Mouse (Mus musculus) forebrain, embryonic 16.5 days (tissue): ENCODE measurements at regions not wholly inside any gene's neighbourhood (a gene's known extent, or its start where the extent isn't known, plus 50 kb on each side); places are given as distances from the start of the nearest gene placed in this dataset.
"Not testable (repeated sequence)": the region's sequence is repeated elsewhere in the genome, so short reads cannot be mapped to it uniquely, and the experiment has no call there.

Experiments used
- ATAC-seq: fragments of 200-750 bp; cut with Nextera tagmentation; 2 replicates; pipeline ENCODE4 v1.8.0; 2017; ENCODE audit warnings: mild to moderate bottlenecking, moderate library complexity
- H3K27ac ChIP-seq: fragments of 300-500 bp; sonication (generic); 2 replicates; pipeline ENCODE4 v1.5.1; 2014; ENCODE audit warnings: low read length, control low read depth
- H3K27me3 ChIP-seq: fragments of 300-500 bp; sonication (generic); replicated peaks from 2 replicates; pipeline ENCODE4 v1.6.1; 2014; ENCODE audit warnings: low read length; ENCODE audit not compliant: control insufficient read depth, insufficient read depth
- H3K36me3 ChIP-seq: fragments of 300-500 bp; sonication (generic); 2 replicates; pipeline ENCODE4 v1.6.1; 2014; ENCODE audit not compliant: control insufficient read depth, insufficient read depth
- H3K4me1 ChIP-seq: fragments of 300-500 bp; sonication (generic); replicated peaks from 2 replicates; pipeline ENCODE4 v1.6.1; 2014; ENCODE audit warnings: low read length; ENCODE audit not compliant: control insufficient read depth, insufficient read depth
- H3K4me2 ChIP-seq: fragments of 300-500 bp; sonication (generic); 2 replicates; pipeline ENCODE4 v1.6.1; 2014; ENCODE audit warnings: mild to moderate bottlenecking, low read length, control low read depth
- H3K4me3 ChIP-seq: fragments of 300-500 bp; sonication (generic); replicated peaks from 2 replicates; pipeline ENCODE4 v1.5.1; 2014; ENCODE audit warnings: mild to moderate bottlenecking, low read length, control low read depth
- H3K9ac ChIP-seq: fragments of 300-500 bp; sonication (generic); replicated peaks from 2 replicates; pipeline ENCODE4 v1.6.1; 2014; ENCODE audit warnings: low read depth, low read length, control low read depth
- H3K9me3 ChIP-seq: fragments of 300-500 bp; sonication (generic); 2 replicates; pipeline ENCODE4 v1.6.1; 2016; ENCODE audit warnings: low read length; ENCODE audit not compliant: control insufficient read depth
- WGBS: fragments of 180-500 bp; shearing (Covaris S2); extraction: QIAGEN DNeasy Blood & Tissue Kit; methylation state at CpG from one replicate; pipeline ENCODE4 v1.1.7; 2014; 5-methylcytosine and 5-hydroxymethylcytosine counted together

DNA sequence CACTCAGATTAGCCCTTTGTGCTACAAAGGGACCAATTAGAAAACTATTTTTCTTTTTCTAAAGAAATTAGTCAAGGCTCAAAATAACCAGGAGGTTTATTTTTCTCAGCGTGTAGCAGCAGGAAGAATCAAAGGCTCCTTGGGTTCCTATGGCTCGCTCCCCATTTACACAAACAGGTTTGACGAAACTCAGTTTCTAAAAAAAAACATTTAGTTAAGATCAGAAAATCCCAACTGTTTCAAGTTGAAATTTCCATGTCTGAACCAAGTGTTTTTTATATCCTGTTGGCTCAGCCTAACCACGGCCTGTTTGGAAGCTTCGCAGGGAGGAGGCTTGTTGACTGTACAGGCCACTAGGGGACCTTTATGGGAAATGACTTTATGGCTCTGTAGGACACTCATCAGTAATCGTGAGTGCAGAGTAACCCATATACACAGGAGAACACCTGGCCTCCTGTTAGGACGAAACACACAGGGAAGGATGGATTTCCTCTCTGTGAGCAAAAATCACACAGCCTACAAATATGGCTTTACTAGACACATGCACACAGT lies 215.6 kb upstream of the Sesn3 start:
- Histone ChIP-seq H3K36me3 (no peaks in the 10 kb centered on the region), H3K4me3 (no peak overlapping the region), H3K9ac (no peak overlapping the region), H3K4me1 (peaks cover 12% of the 10 kb centered on the region; the same call in 1 of the 2 replicates), H3K27ac (no peak overlapping the region), H3K9me3 (no peaks in the 10 kb centered on the region), H3K4me2 (no peak overlapping the region), H3K27me3 (no peaks in the 10 kb centered on the region)
- peak; percentile 59 for ATAC-seq
- 11% methylated on average over 7 of the region's 7 CpGs for WGBS

DNA sequence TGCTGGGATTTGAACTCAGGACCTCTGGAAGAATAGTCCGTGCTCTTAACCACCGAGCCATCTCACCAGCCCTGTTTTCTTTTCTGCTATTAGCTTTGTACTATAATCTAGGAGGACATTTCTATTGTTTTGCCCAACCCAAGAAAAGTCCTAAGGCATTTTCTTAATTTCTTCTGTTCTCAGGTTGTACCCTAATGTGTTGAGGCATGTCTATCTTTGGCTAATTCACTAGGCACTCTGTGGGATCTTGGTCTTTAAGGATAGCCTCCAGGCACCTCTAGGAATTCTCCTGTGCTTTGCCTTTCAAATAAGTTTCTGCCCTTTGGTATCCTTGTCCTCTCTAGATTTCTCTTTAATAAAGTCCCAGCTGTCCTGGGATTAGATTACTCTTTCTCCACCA lies 214.6 kb upstream of the Sesn3 start:
- 87% methylated on average over 2 of the region's 2 CpGs for WGBS
- Histone ChIP-seq H3K27ac (no peak overlapping the region), H3K9me3 (peaks cover 2% of the 10 kb centered on the region; the same call in 1 of the 2 replicates), H3K27me3 (no peaks in the 10 kb centered on the region), H3K4me3 (no peak overlapping the region), H3K9ac (no peak overlapping the region), H3K36me3 (no peaks in the 10 kb centered on the region), H3K4me1 (peaks cover 12% of the 10 kb centered on the region; the same call in 1 of the 2 replicates), H3K4me2 (no peak overlapping the region)
- no peak for ATAC-seq

DNA sequence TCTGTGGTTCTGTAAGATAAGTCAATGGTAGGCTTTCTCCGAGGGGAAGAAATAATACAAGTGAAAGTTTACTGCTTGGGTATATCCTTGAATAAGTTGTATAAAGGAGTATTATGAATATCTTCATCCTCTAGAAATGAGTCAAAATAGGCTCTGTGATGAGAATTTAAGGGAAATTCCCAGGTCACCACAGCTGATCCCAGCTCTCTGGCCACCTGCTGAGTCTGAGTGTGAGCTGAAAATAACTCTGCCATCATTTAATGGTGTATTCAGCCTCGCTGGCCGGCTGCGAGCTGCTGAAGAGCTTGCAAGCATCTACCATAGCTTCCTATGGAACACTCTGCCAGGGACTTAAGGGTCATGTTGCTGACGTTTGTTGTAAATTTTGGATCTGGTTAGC lies 213.5 kb upstream of the Sesn3 start:
- no peaks in the 10 kb centered on the region for H3K27me3 ChIP-seq
- H3K4me3 ChIP-seq, result no peak overlapping the region
- H3K4me1 ChIP-seq, result peaks cover 12% of the 10 kb centered on the region; the same call in 1 of the 2 replicates
- H3K27ac ChIP-seq, result no peak overlapping the region
- H3K9ac ChIP-seq, result no peak overlapping the region
- no peak overlapping the region for H3K4me2 ChIP-seq
- no peaks in the 10 kb centered on the region for H3K36me3 ChIP-seq
- ATAC-seq, result no peak
- peaks cover 2% of the 10 kb centered on the region; the same call in 1 of the 2 replicates for H3K9me3 ChIP-seq
- 75% methylated on average over 5 of the region's 5 CpGs for WGBS

DNA sequence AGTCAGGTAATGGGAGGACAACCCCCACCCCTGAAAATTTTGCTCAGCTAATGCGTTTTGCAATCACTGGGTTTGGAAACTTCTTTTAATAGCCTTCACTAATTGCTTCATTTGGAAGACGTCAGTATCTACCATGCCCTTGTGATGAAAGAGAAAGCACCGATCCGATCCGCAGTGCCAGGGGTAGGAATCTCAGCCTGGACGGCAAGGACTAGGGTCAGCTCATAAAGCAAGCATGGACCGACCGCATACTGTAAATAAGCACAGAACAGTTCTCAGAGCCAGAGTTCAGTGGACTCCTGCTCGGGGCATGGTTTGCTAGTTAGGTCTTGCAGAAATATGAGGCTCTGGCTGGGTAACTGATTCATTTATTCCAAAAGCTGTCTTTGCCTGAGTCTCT lies 213.0 kb upstream of the Sesn3 start:
- Histone ChIP-seq H3K4me2 (no peak overlapping the region), H3K27me3 (no peaks in the 10 kb centered on the region), H3K9me3 (peaks cover 2% of the 10 kb centered on the region; the same call in 1 of the 2 replicates), H3K4me3 (no peak overlapping the region), H3K4me1 (peaks cover 12% of the 10 kb centered on the region; the same call in 1 of the 2 replicates), H3K27ac (no peak overlapping the region), H3K9ac (no peak overlapping the region), H3K36me3 (no peaks in the 10 kb centered on the region)
- ATAC-seq, result no peak
- WGBS, result 69% methylated on average over 9 of the region's 9 CpGs

DNA sequence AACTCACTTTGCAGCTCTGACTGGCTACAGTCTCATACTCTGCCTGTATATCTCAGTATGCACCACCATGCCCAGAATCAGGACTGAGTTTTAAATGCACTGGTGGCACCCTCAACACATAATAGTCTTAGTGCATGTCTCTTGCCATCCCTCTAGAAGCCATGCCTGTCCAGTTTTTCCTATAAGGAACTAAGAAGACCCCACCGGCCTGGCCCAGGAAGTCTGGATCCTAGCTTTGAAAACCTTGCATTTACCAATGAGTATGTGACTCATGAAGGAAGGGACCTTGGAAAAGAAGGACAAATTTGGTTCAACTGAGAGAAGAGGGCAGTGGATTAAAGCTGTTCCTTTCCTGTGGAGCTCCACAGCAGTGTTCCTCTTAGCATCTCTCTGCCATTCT lies 212.2 kb upstream of the Sesn3 start:
- Histone ChIP-seq H3K4me1 (peaks cover 12% of the 10 kb centered on the region; the same call in 1 of the 2 replicates), H3K27me3 (no peaks in the 10 kb centered on the region), H3K36me3 (no peaks in the 10 kb centered on the region), H3K9ac (no peak overlapping the region), H3K9me3 (peaks cover 2% of the 10 kb centered on the region; the same call in 1 of the 2 replicates), H3K27ac (no peak overlapping the region), H3K4me3 (no peak overlapping the region), H3K4me2 (no peak overlapping the region)
- WGBS, result 100% methylated on average over 1 of the region's 1 CpGs
- no peak for ATAC-seq

DNA sequence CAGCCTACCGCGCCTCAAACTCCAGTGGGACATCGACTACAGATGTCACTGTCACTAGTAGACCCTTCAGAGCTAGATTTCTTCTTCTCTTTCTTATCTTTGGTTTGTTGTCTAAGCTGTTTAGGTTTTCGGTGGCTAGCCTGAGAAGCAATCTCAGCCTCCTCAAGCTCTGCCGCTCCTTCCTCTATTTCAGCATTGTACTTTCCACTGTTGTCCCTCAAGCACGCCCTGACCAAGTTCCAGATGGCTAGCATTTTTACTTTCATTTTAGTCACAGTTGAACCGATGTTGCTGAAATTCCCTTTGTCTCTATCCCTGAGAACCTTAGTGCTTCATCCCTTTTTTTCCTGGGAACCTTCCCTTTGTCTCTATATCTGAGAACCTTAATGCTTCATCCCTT lies 208.1 kb upstream of the Sesn3 start:
- not testable (repeated sequence) for H3K36me3 ChIP-seq, H3K9ac ChIP-seq, H3K4me1 ChIP-seq, H3K4me2 ChIP-seq, H3K4me3 ChIP-seq, H3K27me3 ChIP-seq, H3K9me3 ChIP-seq, ATAC-seq, H3K27ac ChIP-seq
- whole genome bisulfite sequencing, result 95% methylated on average over 7 of the region's 7 CpGs

DNA sequence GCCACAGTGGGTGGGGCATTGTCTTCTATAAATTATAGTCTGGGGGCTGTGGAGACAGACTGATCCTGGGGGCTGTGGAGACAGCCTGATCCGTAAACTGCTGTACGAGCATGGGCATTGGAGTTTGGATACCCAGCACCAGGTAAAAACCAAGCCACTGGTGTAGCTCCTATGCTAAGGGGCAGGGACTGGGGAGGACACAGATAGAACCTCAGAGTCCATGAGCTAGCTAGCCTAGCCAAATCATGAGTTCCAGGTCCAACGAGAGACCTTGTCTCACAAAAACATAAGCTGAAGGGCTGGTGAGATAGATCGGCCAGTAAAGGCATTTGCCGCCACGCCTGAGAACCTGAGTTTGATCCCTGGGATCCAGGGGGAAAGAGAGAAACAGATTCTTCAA lies 205.8 kb upstream of the Sesn3 start:
- WGBS, result 95% methylated on average over 6 of the region's 6 CpGs
- Histone ChIP-seq H3K4me2 (no peak overlapping the region), H3K36me3 (no peaks in the 10 kb centered on the region), H3K27ac (no peak overlapping the region), H3K4me1 (no peaks in the 10 kb centered on the region), H3K4me3 (no peak overlapping the region), H3K9me3 (peaks cover 2% of the 10 kb centered on the region; the same call in 1 of the 2 replicates), H3K27me3 (no peaks in the 10 kb centered on the region), H3K9ac (no peak overlapping the region)
- no peak for ATAC-seq

DNA sequence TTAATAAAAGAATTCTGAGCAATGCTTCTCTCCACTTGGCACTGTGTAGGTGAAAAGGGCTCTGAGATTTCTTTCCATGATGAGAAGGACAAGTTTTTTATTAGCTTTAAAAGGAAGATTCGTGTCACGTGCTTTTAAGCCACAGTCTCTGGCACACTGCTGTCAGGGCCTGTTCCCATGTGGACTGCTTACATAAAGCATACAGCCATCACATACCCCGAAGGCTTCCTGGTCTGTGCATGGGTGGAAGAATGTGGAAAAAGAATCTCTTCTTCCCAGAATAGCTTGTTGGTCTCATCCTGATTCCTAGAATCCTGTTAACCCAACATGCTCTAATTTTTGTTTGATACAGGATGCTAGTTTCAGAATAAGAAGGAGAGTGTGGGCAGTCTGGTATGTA lies 205.1 kb upstream of the Sesn3 start:
- ATAC-seq, result no peak
- Histone ChIP-seq H3K4me1 (no peaks in the 10 kb centered on the region), H3K27ac (no peak overlapping the region), H3K27me3 (no peaks in the 10 kb centered on the region), H3K36me3 (no peaks in the 10 kb centered on the region), H3K9ac (no peak overlapping the region), H3K9me3 (peaks cover 2% of the 10 kb centered on the region; the same call in 1 of the 2 replicates), H3K4me3 (no peak overlapping the region), H3K4me2 (no peak overlapping the region)
- 89% methylated on average over 3 of the region's 3 CpGs for WGBS

DNA sequence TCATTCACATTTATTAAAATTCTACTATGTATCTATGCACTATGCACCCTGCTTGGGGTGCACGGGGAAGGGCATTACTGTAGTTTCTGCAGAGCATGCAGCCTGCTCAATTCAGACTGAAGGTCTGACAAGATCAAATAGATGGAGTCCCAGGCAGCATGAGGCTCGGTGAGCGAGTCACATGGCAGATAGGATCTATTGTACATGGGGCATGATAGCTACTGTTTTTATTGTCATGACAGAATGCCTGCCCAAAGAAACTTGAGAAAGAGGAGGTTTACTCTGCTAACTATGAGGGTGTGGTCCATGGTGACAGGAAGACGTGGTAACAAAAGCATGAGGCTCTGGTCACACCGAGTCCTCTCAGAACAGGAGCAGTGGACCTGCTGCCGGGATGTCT lies 203.1 kb upstream of the Sesn3 start:
- 82% methylated on average over 6 of the region's 6 CpGs for WGBS
- H3K4me1 ChIP-seq, result peaks cover 3% of the 10 kb centered on the region
- H3K27ac ChIP-seq, result no peak overlapping the region
- H3K9ac ChIP-seq, result no peak overlapping the region
- H3K9me3 ChIP-seq, result no peaks in the 10 kb centered on the region
- H3K4me3 ChIP-seq, result no peak overlapping the region
- no peak overlapping the region for H3K4me2 ChIP-seq
- no peak for ATAC-seq
- no peaks in the 10 kb centered on the region for H3K36me3 ChIP-seq
- no peaks in the 10 kb centered on the region for H3K27me3 ChIP-seq

DNA sequence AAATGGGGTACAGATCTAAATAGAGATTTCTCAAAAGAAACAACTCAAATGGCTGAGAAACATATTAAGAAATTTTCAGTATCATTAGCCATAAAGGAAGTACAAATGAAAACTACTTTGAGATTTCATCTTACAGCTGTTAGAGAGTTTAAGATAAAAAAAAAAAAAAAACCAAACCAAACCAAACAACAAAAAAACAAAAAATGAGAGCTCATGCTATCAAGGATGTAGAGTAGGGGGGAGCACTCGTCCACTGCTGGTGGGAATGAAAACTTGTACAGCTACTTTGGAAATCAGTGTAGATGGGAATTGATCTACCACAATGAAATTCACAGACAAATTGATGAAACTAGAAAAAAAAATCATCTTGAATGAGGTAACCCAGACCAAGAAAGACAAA lies 201.9 kb upstream of the Sesn3 start:
- no peak for ATAC-seq
- 84% methylated on average over 1 of the region's 1 CpGs for WGBS

More for the DNA sequence above, 201.9 kb upstream of the Sesn3 start:
- Histone ChIP-seq H3K36me3 (no peaks in the 10 kb centered on the region), H3K27ac (no peak overlapping the region), H3K9ac (no peak overlapping the region), H3K4me2 (no peak overlapping the region), H3K9me3 (no peaks in the 10 kb centered on the region), H3K4me1 (peaks cover 3% of the 10 kb centered on the region), H3K4me3 (no peak overlapping the region), H3K27me3 (no peaks in the 10 kb centered on the region)
